Mouse (Mus musculus): Measurements from ENCODE around the gene Cyp3a41a. TPM values are rescaled to one million over a fixed set of nuclear protein-coding genes. Genes with fewer than 3 reads are reported as not detected.
"Not testable (repeated sequence)": the region's sequence is repeated elsewhere in the genome, so short reads cannot be mapped to it uniquely, and the experiment has no call there.

Gene Cyp3a41a
- not detected in 2 replicates for polyA plus RNA-seq (2015; fragmentation: Nextera tagmentation; extraction: Ambion mirVana)

- H3K4me3 ChIP-seq (replicated peaks; ENCODE audit: low read length); H3K9me3 ChIP-seq (replicated peaks; ENCODE audit: control insufficient read depth, low read length); H3K4me2 ChIP-seq (ENCODE audit: low read depth, low read length); H3K4me1 ChIP-seq (ENCODE audit: control insufficient read depth, insufficient read depth, low read length); ATAC-seq (ENCODE audit: insufficient read depth, low FRiP score); H3K36me3 ChIP-seq (ENCODE audit: control insufficient read depth, insufficient read depth, low read length); H3K9ac ChIP-seq (ENCODE audit: low read length); H3K27me3 ChIP-seq (ENCODE audit: control insufficient read depth, insufficient read depth, low read length); H3K27ac ChIP-seq (ENCODE audit: low read length): not testable (repeated sequence)
- WGBS, result 54% methylated on average over 1 of the region's 2 CpGs
Observed at GRCm38 (mm10) chr5:145720036-145720435, at the start of gene Cyp3a41a. Cyp3a41a (minus strand) TSS chr5:145720136.

- WGBS, result 67% methylated on average over 3 of the region's 3 CpGs
- H3K4me1 ChIP-seq (ENCODE audit: control insufficient read depth, insufficient read depth, low read length); H3K9me3 ChIP-seq (replicated peaks; ENCODE audit: control insufficient read depth, low read length); H3K27me3 ChIP-seq (ENCODE audit: control insufficient read depth, insufficient read depth, low read length); H3K4me2 ChIP-seq (ENCODE audit: low read depth, low read length); H3K4me3 ChIP-seq (replicated peaks; ENCODE audit: low read length); H3K27ac ChIP-seq (ENCODE audit: low read length); ATAC-seq (ENCODE audit: insufficient read depth, low FRiP score); H3K9ac ChIP-seq (ENCODE audit: low read length); H3K36me3 ChIP-seq (ENCODE audit: control insufficient read depth, insufficient read depth, low read length): not testable (repeated sequence)
Observed at GRCm38 (mm10) chr5:145737512-145737911, 17.6 kb upstream of the Cyp3a41a start.

GRCm38 (mm10) chr5:145714296-145714695, 5.6 kb downstream of the Cyp3a41a start:
- not testable (repeated sequence) for H3K36me3 ChIP-seq (ENCODE audit: control insufficient read depth, insufficient read depth, low read length); H3K27me3 ChIP-seq (ENCODE audit: control insufficient read depth, insufficient read depth, low read length); H3K9ac ChIP-seq (ENCODE audit: low read length); H3K4me3 ChIP-seq (replicated peaks; ENCODE audit: low read length); H3K27ac ChIP-seq (ENCODE audit: low read length); H3K4me2 ChIP-seq (ENCODE audit: low read depth, low read length); H3K4me1 ChIP-seq (ENCODE audit: control insufficient read depth, insufficient read depth, low read length); H3K9me3 ChIP-seq (replicated peaks; ENCODE audit: control insufficient read depth, low read length); ATAC-seq (ENCODE audit: insufficient read depth, low FRiP score)
- WGBS, result 26% methylated on average over 1 of the region's 1 CpGs

- H3K27ac ChIP-seq (ENCODE audit: low read length); H3K27me3 ChIP-seq (ENCODE audit: control insufficient read depth, insufficient read depth, low read length); ATAC-seq (ENCODE audit: insufficient read depth, low FRiP score); H3K36me3 ChIP-seq (ENCODE audit: control insufficient read depth, insufficient read depth, low read length); H3K9ac ChIP-seq (ENCODE audit: low read length); H3K4me3 ChIP-seq (replicated peaks; ENCODE audit: low read length); H3K9me3 ChIP-seq (replicated peaks; ENCODE audit: control insufficient read depth, low read length); H3K4me1 ChIP-seq (ENCODE audit: control insufficient read depth, insufficient read depth, low read length); H3K4me2 ChIP-seq (ENCODE audit: low read depth, low read length): not testable (repeated sequence)
- 83% methylated on average over 2 of the region's 2 CpGs for WGBS
Observed at GRCm38 (mm10) chr5:145707372-145707771, 12.6 kb downstream of the Cyp3a41a start.

- ATAC-seq (ENCODE audit: insufficient read depth, low FRiP score), result no peak
- H3K27ac ChIP-seq (ENCODE audit: low read length), result no peak overlapping the region
- no peaks in the 10 kb centered on the region for H3K27me3 ChIP-seq (ENCODE audit: control insufficient read depth, insufficient read depth, low read length)
- H3K4me3 ChIP-seq (replicated peaks; ENCODE audit: low read length), result no peak overlapping the region
- no peaks in the 10 kb centered on the region for H3K4me1 ChIP-seq (ENCODE audit: control insufficient read depth, insufficient read depth, low read length)
- no peak overlapping the region for H3K4me2 ChIP-seq (ENCODE audit: low read depth, low read length)
- peaks cover 18% of the 10 kb centered on the region; the same call in 1 of the 2 replicates for H3K9me3 ChIP-seq (replicated peaks; ENCODE audit: control insufficient read depth, low read length)
- no peak overlapping the region for H3K9ac ChIP-seq (ENCODE audit: low read length)
- H3K36me3 ChIP-seq (ENCODE audit: control insufficient read depth, insufficient read depth, low read length), result no peaks in the 10 kb centered on the region
- 86% methylated on average over 7 of the region's 7 CpGs for WGBS
Observed at GRCm38 (mm10) chr5:145662007-145662406, 57.9 kb downstream of the Cyp3a41a start.

GRCm38 (mm10) chr5:145647779-145648178, 72.2 kb downstream of the Cyp3a41a start:
- 77% methylated on average over 4 of the region's 4 CpGs for WGBS
- H3K36me3 ChIP-seq (ENCODE audit: control insufficient read depth, insufficient read depth, low read length), result no peaks in the 10 kb centered on the region
- H3K27me3 ChIP-seq (ENCODE audit: control insufficient read depth, insufficient read depth, low read length), result no peaks in the 10 kb centered on the region
- H3K9me3 ChIP-seq (replicated peaks; ENCODE audit: control insufficient read depth, low read length), result peaks cover 7% of the 10 kb centered on the region; the same call in 1 of the 2 replicates
- no peak overlapping the region for H3K27ac ChIP-seq (ENCODE audit: low read length)
- H3K4me2 ChIP-seq (ENCODE audit: low read depth, low read length), result no peak overlapping the region
- H3K4me3 ChIP-seq (replicated peaks; ENCODE audit: low read length), result no peak overlapping the region
- no peak for ATAC-seq (ENCODE audit: insufficient read depth, low FRiP score)
- no peaks in the 10 kb centered on the region for H3K4me1 ChIP-seq (ENCODE audit: control insufficient read depth, insufficient read depth, low read length)
- H3K9ac ChIP-seq (ENCODE audit: low read length), result no peak overlapping the region

Other genes starting within 250 kb of the Cyp3a41a start
- not detected in 2 replicates for gene Cyp3a41b, start 135.4 kb downstream of the Cyp3a41a start, polyA plus RNA-seq (2015; fragmentation: Nextera tagmentation; extraction: Ambion mirVana)
- gene Cyp3a44, start 85.7 kb upstream of the Cyp3a41a start, polyA plus RNA-seq (2015; fragmentation: Nextera tagmentation; extraction: Ambion mirVana), result not detected in 2 replicates
- 1.2 and 1.6 TPM in 2 replicates for gene Cyp3a11, start 159.8 kb upstream of the Cyp3a41a start, polyA plus RNA-seq (2015; fragmentation: Nextera tagmentation; extraction: Ambion mirVana)